Comparison of ENCODE assay signal across 10 mouse cellular contexts in genomic region chr5:128606596-128606995, GRCm38 (mm10). TPM values are rescaled to one million over a fixed set of nuclear protein-coding genes. Genes with fewer than 3 reads are reported as not detected.
DNase-seq lines count a peak whose midpoint lies in the region; ATAC-seq lines count a peak whose summit lies in the region.
"Had no signal": no experiment of that assay in that cellular context is flagged by ENCODE, and none has a peak within 500 bp of the region (broad histone marks: within the 10 kb centered on the region; RNA-seq: fewer than 3 reads in every experiment).

No protein-coding gene starts in this region.

- peaks cover 31% of the 10 kb centered on the region for H3K27me3 ChIP-seq in intestine, embryonic 14.5 days (replicated peaks; ENCODE audit: control insufficient read depth, insufficient read depth, low read length)
- peaks cover 16% of the 10 kb centered on the region for H3K27me3 ChIP-seq in intestine, embryonic 15.5 days (replicated peaks)
- peaks cover 22% of the 10 kb centered on the region for H3K27me3 ChIP-seq in hindbrain, embryonic 13.5 days
- peaks cover 15% of the 10 kb centered on the region; the same call in 1 of the 2 replicates for H3K27me3 ChIP-seq in midbrain, embryonic 16.5 days (ENCODE audit: control insufficient read depth, insufficient read depth, low read depth, low read length)

- H3K9me3 ChIP-seq in intestine, embryonic 14.5 days (ENCODE audit: control insufficient read depth, low read length), result no peaks in the 10 kb centered on the region
- H3K9me3 ChIP-seq in intestine, embryonic 15.5 days, result no peaks in the 10 kb centered on the region
- no peaks in the 10 kb centered on the region for H3K9me3 ChIP-seq in hindbrain, embryonic 13.5 days
- H3K9me3 ChIP-seq in midbrain, embryonic 16.5 days (replicated peaks; ENCODE audit: control insufficient read depth, low read length, poor library complexity, severe bottlenecking), result no peaks in the 10 kb centered on the region

- H3K36me3 ChIP-seq in intestine, embryonic 14.5 days (ENCODE audit: control insufficient read depth, insufficient read depth, low read length), result no peaks in the 10 kb centered on the region
- no peaks in the 10 kb centered on the region for H3K36me3 ChIP-seq in intestine, embryonic 15.5 days
- H3K36me3 ChIP-seq in hindbrain, embryonic 13.5 days, result no peaks in the 10 kb centered on the region
- H3K36me3 ChIP-seq in midbrain, embryonic 16.5 days (ENCODE audit: control insufficient read depth, insufficient read depth, low read length), result no peaks in the 10 kb centered on the region

- no peak for DNase-seq in intestine, embryonic 14.5 days (ENCODE audit: low spot score)
- peak; percentile 41 for DNase-seq in embryo, embryonic 9.5 days (ENCODE audit: extremely low spot score)
- DNase-seq in natural killer cell, adult 2 months (ENCODE audit: low spot score in 2 of 2), result no peak
- no peak for DNase-seq in spleen, postnatal 4 days (ENCODE audit: low spot score in 2 of 2)
- DNase-seq: gastrocnemius, postnatal 10 days had no signal

- H3K4me3 ChIP-seq in intestine, embryonic 14.5 days (ENCODE audit: low read depth, low read length), result no peak overlapping the region
- H3K4me3 ChIP-seq in intestine, embryonic 15.5 days (replicated peaks), result no peak overlapping the region
- H3K4me3 ChIP-seq in hindbrain, embryonic 13.5 days, result no peak overlapping the region
- H3K4me3 ChIP-seq in midbrain, embryonic 16.5 days (ENCODE audit: low read depth, low read length), result no peak overlapping the region

- H3K9ac ChIP-seq in intestine, embryonic 14.5 days (ENCODE audit: low read length), result no peak overlapping the region
- no peak overlapping the region for H3K9ac ChIP-seq in intestine, embryonic 15.5 days
- 0 out of 2 replicates have a peak overlapping the region, but pooled peaks have one; percentile 15 for H3K9ac ChIP-seq in hindbrain, embryonic 13.5 days
- no peak overlapping the region for H3K9ac ChIP-seq in midbrain, embryonic 16.5 days (ENCODE audit: low read depth, low read length)

- ATAC-seq in intestine, embryonic 14.5 days (replicated peaks; ENCODE audit: low FRiP score, low TSS enrichment, low read depth), result no peak
- no peak for ATAC-seq in intestine, embryonic 15.5 days
- ATAC-seq in hindbrain, embryonic 13.5 days (ENCODE audit: low FRiP score), result no peak
- peak; percentile 36; the same call in 1 of the 2 replicates for ATAC-seq in midbrain, embryonic 16.5 days
- no peak for ATAC-seq in granulocyte monocyte progenitor cell, adult 5-6 weeks (replicated peaks; ENCODE audit: poor library complexity, severe bottlenecking)

- 11% methylated on average over 14 of the region's 14 CpGs for WGBS in intestine, embryonic 14.5 days
- 14% methylated on average over 14 of the region's 14 CpGs for WGBS in intestine, embryonic 15.5 days
- WGBS in hindbrain, embryonic 13.5 days, result 5% methylated on average over 14 of the region's 14 CpGs
- WGBS in midbrain, embryonic 16.5 days, result 3% methylated on average over 14 of the region's 14 CpGs

- H3K4me1 ChIP-seq in intestine, embryonic 14.5 days (replicated peaks; ENCODE audit: control insufficient read depth, insufficient read depth, low read length), result peaks cover 6% of the 10 kb centered on the region
- peaks cover 9% of the 10 kb centered on the region for H3K4me1 ChIP-seq in intestine, embryonic 15.5 days (replicated peaks)
- H3K4me1 ChIP-seq in hindbrain, embryonic 13.5 days (replicated peaks), result peaks cover 35% of the 10 kb centered on the region
- peaks cover 10% of the 10 kb centered on the region for H3K4me1 ChIP-seq in midbrain, embryonic 16.5 days (ENCODE audit: control insufficient read depth, insufficient read depth, low read length)

- H3K27ac ChIP-seq in intestine, embryonic 14.5 days (ENCODE audit: low read depth), result no peak overlapping the region
- H3K27ac ChIP-seq in intestine, embryonic 15.5 days, result no peak overlapping the region
- no peak overlapping the region for H3K27ac ChIP-seq in hindbrain, embryonic 13.5 days
- no peak overlapping the region for H3K27ac ChIP-seq in midbrain, embryonic 16.5 days (ENCODE audit: low read length)

- H3K4me2 ChIP-seq in intestine, embryonic 14.5 days (ENCODE audit: low read length), result peak overlapping the region; percentile 27; the same call in 1 of the 2 replicates
- no peak overlapping the region for H3K4me2 ChIP-seq in intestine, embryonic 15.5 days (replicated peaks)
- H3K4me2 ChIP-seq in hindbrain, embryonic 13.5 days, result peak overlapping the region; percentile 34
- peak overlapping the region; percentile 34 for H3K4me2 ChIP-seq in midbrain, embryonic 16.5 days (ENCODE audit: low read length)

RNA-seq across cellular contexts. Expression of gene Fzd10, which starts 6.0 kb away (rescaled TPM):
- 2.4 and 3.0 TPM in 2 replicates for polyA plus RNA-seq in intestine, embryonic 14.5 days (2014; fragmentation: Nextera tagmentation; extraction: Ambion mirVana)
- polyA plus RNA-seq in intestine, embryonic 15.5 days (2015; fragmentation: Nextera tagmentation; extraction: Ambion mirVana), result 0.90 and 1.0 TPM in 2 replicates
- polyA plus RNA-seq in hindbrain, embryonic 13.5 days (2015; fragmentation: Nextera tagmentation; extraction: Ambion mirVana), result 6.1 and 8.1 TPM in 2 replicates
- polyA plus RNA-seq in midbrain, embryonic 16.5 days (2015; fragmentation: Nextera tagmentation; extraction: Ambion mirVana), result 4.5 and 5.3 TPM in 2 replicates
- total RNA-seq in granulocyte monocyte progenitor cell, adult 5-6 weeks (2014; fragmentation: Nextera tagmentation), result not detected in 2 replicates
- total RNA-seq in granulocyte monocyte progenitor cell, adult 5-6 weeks (2017), result not detected in 2 replicates
- total RNA-seq: liver, adult 2 months had no signal
- polyA plus RNA-seq: liver, adult 2 months had no signal
